Mouse (Mus musculus): ENCODE measurements around the gene Auh. TPM values are rescaled to one million over a fixed set of nuclear protein-coding genes. Genes with fewer than 3 reads are reported as not detected.

Auh gene
- polyA plus RNA-seq, 1 experiment from 2014 or later = 38.6 TPM

- no peaks in the 10 kb centered on the region for H3K27me3 ChIP-seq (replicated peaks; ENCODE audit: control insufficient read depth, insufficient read depth, low read length)
- no peak overlapping the region for H3K9ac ChIP-seq (ENCODE audit: low read length)
- DNase-seq (ENCODE audit: low spot score) (no peak), ATAC-seq (replicated peaks; ENCODE audit: low FRiP score, low TSS enrichment, low read depth) (no peak)
- no peak overlapping the region for H3K4me3 ChIP-seq (ENCODE audit: low read depth, low read length)
- H3K9me3 ChIP-seq (ENCODE audit: control insufficient read depth, low read length) = no peaks in the 10 kb centered on the region
- H3K27ac ChIP-seq (ENCODE audit: low read depth) = no peak overlapping the region
- 0 out of 2 replicates have a peak, but pooled peaks cover 3% of the 10 kb centered on the region for H3K36me3 ChIP-seq (ENCODE audit: control insufficient read depth, insufficient read depth, low read length)
- H3K4me1 ChIP-seq (replicated peaks; ENCODE audit: control insufficient read depth, insufficient read depth, low read length) = 0 out of 2 replicates have a peak, but pooled peaks cover 6% of the 10 kb centered on the region
- no peak overlapping the region for H3K4me2 ChIP-seq (ENCODE audit: low read length)
- WGBS = 92% methylated on average over 5 of the region's 5 CpGs
These were observed 11.1 kb downstream of the Auh start for GRCm38 (mm10) chr13:52918333-52918732.

GRCm38 (mm10) chr13:52914591-52915110, 14.8 kb downstream of the Auh start:
- H3K4me1 ChIP-seq (replicated peaks; ENCODE audit: control insufficient read depth, insufficient read depth, low read length) = peaks cover 6% of the 10 kb centered on the region; the same call in 1 of the 2 replicates
- H3K9ac ChIP-seq (ENCODE audit: low read length) = no peak overlapping the region
- H3K27ac ChIP-seq (ENCODE audit: low read depth) = no peak overlapping the region
- H3K36me3 ChIP-seq (ENCODE audit: control insufficient read depth, insufficient read depth, low read length) = 0 out of 2 replicates have a peak, but pooled peaks cover 14% of the 10 kb centered on the region
- no peaks in the 10 kb centered on the region for H3K27me3 ChIP-seq (replicated peaks; ENCODE audit: control insufficient read depth, insufficient read depth, low read length)
- DNase-seq (ENCODE audit: low spot score) = no peak
- H3K4me3 ChIP-seq (ENCODE audit: low read depth, low read length) = no peak overlapping the region
- no peak overlapping the region for H3K4me2 ChIP-seq (ENCODE audit: low read length)
- 60% methylated on average over 19 of the region's 19 CpGs for WGBS
- H3K9me3 ChIP-seq (ENCODE audit: control insufficient read depth, low read length) = no peaks in the 10 kb centered on the region
- ATAC-seq (replicated peaks; ENCODE audit: low FRiP score, low TSS enrichment, low read depth) = no peak

GRCm38 (mm10) chr13:52913926-52914325, 15.6 kb downstream of the Auh start:
- H3K4me2 ChIP-seq (ENCODE audit: low read length) = no peak overlapping the region
- 0 out of 2 replicates have a peak, but pooled peaks cover 16% of the 10 kb centered on the region for H3K36me3 ChIP-seq (ENCODE audit: control insufficient read depth, insufficient read depth, low read length)
- H3K4me1 ChIP-seq (replicated peaks; ENCODE audit: control insufficient read depth, insufficient read depth, low read length) = peaks cover 6% of the 10 kb centered on the region; the same call in 1 of the 2 replicates
- ATAC-seq (replicated peaks; ENCODE audit: low FRiP score, low TSS enrichment, low read depth) (no peak), DNase-seq (ENCODE audit: low spot score) (no peak)
- 81% methylated on average over 7 of the region's 7 CpGs for WGBS
- no peak overlapping the region for H3K4me3 ChIP-seq (ENCODE audit: low read depth, low read length)
- H3K27ac ChIP-seq (ENCODE audit: low read depth) = no peak overlapping the region
- H3K9me3 ChIP-seq (ENCODE audit: control insufficient read depth, low read length) = no peaks in the 10 kb centered on the region
- H3K9ac ChIP-seq (ENCODE audit: low read length) = no peak overlapping the region
- no peaks in the 10 kb centered on the region for H3K27me3 ChIP-seq (replicated peaks; ENCODE audit: control insufficient read depth, insufficient read depth, low read length)

- H3K4me3 ChIP-seq (ENCODE audit: low read depth, low read length) = no peak overlapping the region
- H3K27me3 ChIP-seq (replicated peaks; ENCODE audit: control insufficient read depth, insufficient read depth, low read length) = no peaks in the 10 kb centered on the region
- peaks cover 22% of the 10 kb centered on the region; the same call in 1 of the 2 replicates for H3K36me3 ChIP-seq (ENCODE audit: control insufficient read depth, insufficient read depth, low read length)
- peaks cover 6% of the 10 kb centered on the region; the same call in 1 of the 2 replicates for H3K4me1 ChIP-seq (replicated peaks; ENCODE audit: control insufficient read depth, insufficient read depth, low read length)
- DNase-seq (ENCODE audit: low spot score) (no peak), ATAC-seq (replicated peaks; ENCODE audit: low FRiP score, low TSS enrichment, low read depth) (no peak)
- H3K4me2 ChIP-seq (ENCODE audit: low read length) = no peak overlapping the region
- H3K27ac ChIP-seq (ENCODE audit: low read depth) = no peak overlapping the region
- WGBS = 47% methylated on average over 8 of the region's 8 CpGs
- no peak overlapping the region for H3K9ac ChIP-seq (ENCODE audit: low read length)
- H3K9me3 ChIP-seq (ENCODE audit: control insufficient read depth, low read length) = no peaks in the 10 kb centered on the region
These were observed 17.0 kb downstream of the Auh start for GRCm38 (mm10) chr13:52912495-52912894.

- no peak overlapping the region for H3K4me2 ChIP-seq (ENCODE audit: low read length)
- peaks cover 6% of the 10 kb centered on the region; the same call in 1 of the 2 replicates for H3K4me1 ChIP-seq (replicated peaks; ENCODE audit: control insufficient read depth, insufficient read depth, low read length)
- no peak overlapping the region for H3K4me3 ChIP-seq (ENCODE audit: low read depth, low read length)
- H3K36me3 ChIP-seq (ENCODE audit: control insufficient read depth, insufficient read depth, low read length) = peaks cover 27% of the 10 kb centered on the region; the same call in 1 of the 2 replicates
- WGBS = 79% methylated on average over 4 of the region's 4 CpGs
- DNase-seq (ENCODE audit: low spot score) (no peak), ATAC-seq (replicated peaks; ENCODE audit: low FRiP score, low TSS enrichment, low read depth) (no peak)
- H3K9me3 ChIP-seq (ENCODE audit: control insufficient read depth, low read length) = no peaks in the 10 kb centered on the region
- no peaks in the 10 kb centered on the region for H3K27me3 ChIP-seq (replicated peaks; ENCODE audit: control insufficient read depth, insufficient read depth, low read length)
- H3K27ac ChIP-seq (ENCODE audit: low read depth) = no peak overlapping the region
- no peak overlapping the region for H3K9ac ChIP-seq (ENCODE audit: low read length)
These were observed 18.2 kb downstream of the Auh start for GRCm38 (mm10) chr13:52911259-52911658.

- no peak overlapping the region for H3K9ac ChIP-seq (ENCODE audit: low read length)
- WGBS = 91% methylated on average over 11 of the region's 11 CpGs
- peaks cover 25% of the 10 kb centered on the region; the same call in 1 of the 2 replicates for H3K36me3 ChIP-seq (ENCODE audit: control insufficient read depth, insufficient read depth, low read length)
- DNase-seq (ENCODE audit: low spot score) (no peak), ATAC-seq (replicated peaks; ENCODE audit: low FRiP score, low TSS enrichment, low read depth) (no peak)
- H3K4me2 ChIP-seq (ENCODE audit: low read length) = no peak overlapping the region
- no peak overlapping the region for H3K27ac ChIP-seq (ENCODE audit: low read depth)
- no peak overlapping the region for H3K4me3 ChIP-seq (ENCODE audit: low read depth, low read length)
- H3K4me1 ChIP-seq (replicated peaks; ENCODE audit: control insufficient read depth, insufficient read depth, low read length) = peaks cover 9% of the 10 kb centered on the region; the same call in 1 of the 2 replicates
- H3K27me3 ChIP-seq (replicated peaks; ENCODE audit: control insufficient read depth, insufficient read depth, low read length) = no peaks in the 10 kb centered on the region
- H3K9me3 ChIP-seq (ENCODE audit: control insufficient read depth, low read length) = no peaks in the 10 kb centered on the region
These were observed 23.2 kb downstream of the Auh start for GRCm38 (mm10) chr13:52906296-52906695.

GRCm38 (mm10) chr13:52904175-52904574, 25.3 kb downstream of the Auh start:
- Histone ChIP-seq H3K36me3 (ENCODE audit: control insufficient read depth, insufficient read depth, low read length) (peaks cover 16% of the 10 kb centered on the region; the same call in 1 of the 2 replicates), H3K27me3 (replicated peaks; ENCODE audit: control insufficient read depth, insufficient read depth, low read length) (no peaks in the 10 kb centered on the region), H3K9ac (ENCODE audit: low read length) (no peak overlapping the region), H3K27ac (ENCODE audit: low read depth) (no peak overlapping the region), H3K9me3 (ENCODE audit: control insufficient read depth, low read length) (no peaks in the 10 kb centered on the region), H3K4me1 (replicated peaks; ENCODE audit: control insufficient read depth, insufficient read depth, low read length) (peaks cover 9% of the 10 kb centered on the region; the same call in 1 of the 2 replicates), H3K4me2 (ENCODE audit: low read length) (no peak overlapping the region), H3K4me3 (ENCODE audit: low read depth, low read length) (no peak overlapping the region)
- DNase-seq (ENCODE audit: low spot score) = no peak
- ATAC-seq (replicated peaks; ENCODE audit: low FRiP score, low TSS enrichment, low read depth) = no peak
- 44% methylated on average over 6 of the region's 6 CpGs for WGBS

- 44% methylated on average over 10 of the region's 10 CpGs for WGBS
- Histone ChIP-seq H3K9ac (ENCODE audit: low read length) (no peak overlapping the region), H3K27me3 (replicated peaks; ENCODE audit: control insufficient read depth, insufficient read depth, low read length) (no peaks in the 10 kb centered on the region), H3K27ac (ENCODE audit: low read depth) (no peak overlapping the region), H3K4me2 (ENCODE audit: low read length) (no peak overlapping the region), H3K4me3 (ENCODE audit: low read depth, low read length) (no peak overlapping the region), H3K4me1 (replicated peaks; ENCODE audit: control insufficient read depth, insufficient read depth, low read length) (peaks cover 9% of the 10 kb centered on the region; the same call in 1 of the 2 replicates), H3K9me3 (ENCODE audit: control insufficient read depth, low read length) (no peaks in the 10 kb centered on the region), H3K36me3 (ENCODE audit: control insufficient read depth, insufficient read depth, low read length) (peaks cover 13% of the 10 kb centered on the region; the same call in 1 of the 2 replicates)
- ATAC-seq (replicated peaks; ENCODE audit: low FRiP score, low TSS enrichment, low read depth) = 0 out of 2 replicates have a peak, but pooled peaks have one; percentile 32
- DNase-seq (ENCODE audit: low spot score) = no peak
These were observed 25.7 kb downstream of the Auh start for GRCm38 (mm10) chr13:52903767-52904166.

- Histone ChIP-seq H3K9me3 (ENCODE audit: control insufficient read depth, low read length) (no peaks in the 10 kb centered on the region), H3K36me3 (ENCODE audit: control insufficient read depth, insufficient read depth, low read length) (0 out of 2 replicates have a peak, but pooled peaks cover 13% of the 10 kb centered on the region), H3K27ac (ENCODE audit: low read depth) (no peak overlapping the region), H3K9ac (ENCODE audit: low read length) (no peak overlapping the region), H3K4me1 (replicated peaks; ENCODE audit: control insufficient read depth, insufficient read depth, low read length) (peaks cover 9% of the 10 kb centered on the region; the same call in 1 of the 2 replicates), H3K4me3 (ENCODE audit: low read depth, low read length) (no peak overlapping the region), H3K27me3 (replicated peaks; ENCODE audit: control insufficient read depth, insufficient read depth, low read length) (no peaks in the 10 kb centered on the region), H3K4me2 (ENCODE audit: low read length) (no peak overlapping the region)
- no peak for DNase-seq (ENCODE audit: low spot score)
- 86% methylated on average over 8 of the region's 8 CpGs for WGBS
- ATAC-seq (replicated peaks; ENCODE audit: low FRiP score, low TSS enrichment, low read depth) = no peak
These were observed 27.0 kb downstream of the Auh start for GRCm38 (mm10) chr13:52902517-52902916.

Data from intestine, embryonic 14.5 days (tissue).